Mouse (Mus musculus): ENCODE results near the gene Jup.
"Not testable (repeated sequence)": the region's sequence is repeated elsewhere in the genome, so short reads cannot be mapped to it uniquely, and the experiment has no call there.

DNA sequence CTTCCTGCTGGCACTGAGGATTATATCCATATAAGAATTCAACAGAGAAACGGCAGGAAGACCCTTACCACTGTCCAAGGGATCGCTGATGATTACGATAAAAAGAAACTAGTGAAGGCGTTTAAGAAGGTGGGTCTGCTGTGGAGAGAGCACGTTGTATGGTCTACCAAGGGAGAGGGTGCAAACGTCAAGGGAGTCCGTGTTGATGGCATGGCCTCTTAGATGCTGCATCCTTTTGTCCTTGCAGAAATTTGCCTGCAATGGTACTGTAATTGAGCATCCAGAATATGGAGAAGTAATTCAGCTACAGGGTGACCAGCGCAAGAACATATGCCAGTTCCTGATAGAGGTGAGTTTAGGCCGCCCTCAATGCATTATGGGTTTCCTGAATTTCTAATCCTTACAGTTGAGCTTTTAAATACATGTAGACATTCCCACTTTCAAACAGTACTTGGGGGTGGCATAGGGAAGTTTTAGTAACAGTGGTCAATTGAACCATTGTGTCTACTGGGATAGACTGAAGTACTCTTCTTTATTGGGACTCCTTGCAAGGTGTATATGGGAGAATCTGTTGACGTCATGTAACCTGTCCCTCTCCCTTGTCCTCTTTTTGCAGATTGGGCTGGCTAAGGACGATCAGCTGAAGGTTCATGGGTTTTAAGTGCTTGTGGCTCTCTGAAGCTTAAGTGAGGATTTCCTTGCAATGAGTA, 76.7 kb downstream of the Jup start:
- TF ChIP-seq CTCF (IDR thresholded peaks at IDR 0.05); POLR2A (IDR thresholded peaks at IDR 0.05; ENCODE audit: insufficient read depth, low read depth, low read length); EP300 (IDR thresholded peaks at IDR 0.05; ENCODE audit: insufficient read depth, low read depth, low read length): not testable (repeated sequence)

Data from heart, adult 2 months (tissue).